Comparison of ENCODE assay signal across 21 mouse cellular contexts in the genomic region with DNA sequence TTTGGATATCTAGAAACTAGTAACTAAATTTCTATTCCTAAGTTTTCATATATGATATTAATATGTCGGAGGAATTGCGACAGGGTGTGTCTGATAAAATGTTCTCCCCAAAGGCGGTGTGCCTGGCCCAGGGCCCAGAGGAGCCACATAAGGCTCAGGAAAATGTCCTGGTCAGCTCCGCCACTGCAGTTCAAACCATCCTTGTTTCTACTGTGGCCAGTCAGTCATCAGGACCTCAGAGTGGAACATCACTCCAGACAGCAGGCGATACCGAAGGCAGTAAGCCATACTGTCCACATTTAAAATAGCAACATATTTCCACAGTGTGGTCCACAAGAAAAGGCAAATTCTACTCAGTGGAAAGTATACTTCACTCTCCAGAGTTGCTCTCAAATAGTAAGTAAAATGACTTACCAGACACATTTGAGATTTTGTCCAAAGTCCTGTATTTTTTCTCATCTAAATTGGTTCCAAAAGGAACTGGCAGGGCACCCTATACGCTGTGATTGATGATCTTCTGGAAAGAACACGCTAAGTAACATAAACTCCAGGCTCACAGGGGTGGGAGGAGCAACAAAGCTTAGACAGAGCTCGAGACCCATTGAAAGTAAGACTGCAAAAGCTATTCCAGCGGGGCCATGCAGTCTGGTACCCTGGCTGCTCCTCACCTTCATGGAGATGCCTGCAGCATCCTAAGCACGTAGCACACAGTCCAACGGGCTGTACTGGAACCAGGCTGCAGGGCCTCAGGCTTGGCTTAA.
DNase-seq lines count a peak whose midpoint lies in the region; ATAC-seq and TF ChIP-seq lines count a peak whose summit lies in the region.
"Had no signal": no experiment of that assay in that cellular context is flagged by ENCODE, and none has a peak within 500 bp of the region (broad histone marks: within the 10 kb centered on the region; RNA-seq: fewer than 3 reads in every experiment).

No protein-coding gene starts in this region.

- peak overlapping the region; percentile 32 for H3K27ac ChIP-seq in heart, embryonic 13.5 days (replicated peaks)
- 0 out of 2 replicates have a peak overlapping the region, but pooled peaks have one; percentile 5 for H3K27ac ChIP-seq in lung, embryonic 16.5 days (ENCODE audit: low read length)
- H3K27ac ChIP-seq in stomach, embryonic 14.5 days (ENCODE audit: low read length): peak overlapping the region; percentile 39; the same call in 1 of the 2 replicates
- H3K27ac ChIP-seq: hindbrain, embryonic 14.5 days; liver, embryonic 14.5 days; midbrain, embryonic 15.5 days had no signal

- DNase-seq in heart, postnatal 14 days: no peak
- DNase-seq in lung, adult 2 months: no peak
- no peak for DNase-seq in right cerebral cortex, postnatal 36 days (ENCODE audit: low spot score in 2 of 2)
- DNase-seq: B cell, adult 2 months; cerebellum, adult 2 months; cerebellum, postnatal 14 days; gastrocnemius, postnatal 25 days; heart, adult 18-20 months; kidney, postnatal 25 days; liver; right cerebral cortex, adult 18-20 months; right cerebral cortex, postnatal 4 days had no signal

- no peaks in the 10 kb centered on the region for H3K9me3 ChIP-seq in heart, embryonic 13.5 days
- no peaks in the 10 kb centered on the region for H3K9me3 ChIP-seq in lung, embryonic 16.5 days (ENCODE audit: control insufficient read depth, low read length)
- no peaks in the 10 kb centered on the region for H3K9me3 ChIP-seq in stomach, embryonic 14.5 days (ENCODE audit: control insufficient read depth, low read depth, low read length)
- H3K9me3 ChIP-seq: midbrain, embryonic 15.5 days had no signal

- peaks cover 38% of the 10 kb centered on the region for H3K36me3 ChIP-seq in heart, embryonic 13.5 days
- H3K36me3 ChIP-seq in lung, embryonic 16.5 days (ENCODE audit: control insufficient read depth, insufficient read depth, low read length): no peaks in the 10 kb centered on the region; the same call in 1 of the 2 replicates
- H3K36me3 ChIP-seq in stomach, embryonic 14.5 days (ENCODE audit: control insufficient read depth, insufficient read depth, low read length): peaks cover 3% of the 10 kb centered on the region; the same call in 1 of the 2 replicates
- H3K36me3 ChIP-seq: midbrain, embryonic 15.5 days had no signal

- 72% methylated on average over 12 of the region's 12 CpGs for WGBS in heart, embryonic 13.5 days
- WGBS in lung, embryonic 16.5 days: 61% methylated on average over 12 of the region's 12 CpGs
- 72% methylated on average over 12 of the region's 12 CpGs for WGBS in lung, adult 2 months
- WGBS in stomach, embryonic 14.5 days: 61% methylated on average over 12 of the region's 12 CpGs

- intact Hi-C loops in heart, postnatal 14 days (cut with DNase I): no loop called here

- no peak overlapping the region for H3K9ac ChIP-seq in heart, embryonic 13.5 days
- no peak overlapping the region for H3K9ac ChIP-seq in lung, embryonic 16.5 days (ENCODE audit: low read length)
- no peak overlapping the region for H3K9ac ChIP-seq in stomach, embryonic 14.5 days (replicated peaks; ENCODE audit: low read depth, low read length)
- H3K9ac ChIP-seq: hindbrain, embryonic 14.5 days; liver, embryonic 14.5 days; midbrain, embryonic 15.5 days had no signal

- no peak for ATAC-seq in heart, embryonic 13.5 days (ENCODE audit: extremely low read depth, insufficient number of reproducible peaks, low FRiP score, low TSS enrichment)
- ATAC-seq in lung, embryonic 16.5 days (ENCODE audit: low read depth): 0 out of 2 replicates have a peak, but pooled peaks have one; percentile 48
- ATAC-seq in stomach, embryonic 14.5 days (ENCODE audit: insufficient number of reproducible peaks, insufficient read depth, low FRiP score, low read depth): 0 out of 2 replicates have a peak, but pooled peaks have one; percentile 37
- ATAC-seq: forebrain, embryonic 14.5 days; intestine, postnatal 0 days; lung, postnatal 0 days; midbrain, embryonic 15.5 days had no signal

- TF ChIP-seq CTCF in lung, adult 2 months (IDR thresholded peaks at IDR 0.05; ENCODE audit: insufficient read depth, low read length): no peak

- no peaks in the 10 kb centered on the region for H3K27me3 ChIP-seq in heart, embryonic 13.5 days (replicated peaks)
- H3K27me3 ChIP-seq in lung, embryonic 16.5 days (ENCODE audit: control insufficient read depth, insufficient read depth, low read depth, low read length): no peaks in the 10 kb centered on the region
- no peaks in the 10 kb centered on the region for H3K27me3 ChIP-seq in stomach, embryonic 14.5 days (ENCODE audit: control insufficient read depth, insufficient read depth, low read length)
- H3K27me3 ChIP-seq: midbrain, embryonic 15.5 days had no signal

- TF ChIP-seq POLR2A in lung, adult 2 months (IDR thresholded peaks at IDR 0.05; ENCODE audit: borderline replicate concordance, extremely low read depth, low read depth, low read length): no peak

- H3K4me2 ChIP-seq in heart, embryonic 13.5 days: no peak overlapping the region
- no peak overlapping the region for H3K4me2 ChIP-seq in lung, embryonic 16.5 days (ENCODE audit: low read depth, low read length)
- no peak overlapping the region for H3K4me2 ChIP-seq in stomach, embryonic 14.5 days (replicated peaks; ENCODE audit: low read depth, low read length)
- H3K4me2 ChIP-seq: hindbrain, embryonic 14.5 days; midbrain, embryonic 15.5 days had no signal

- peaks cover 57% of the 10 kb centered on the region for H3K4me1 ChIP-seq in heart, embryonic 13.5 days
- peaks cover 15% of the 10 kb centered on the region for H3K4me1 ChIP-seq in lung, embryonic 16.5 days (replicated peaks; ENCODE audit: control insufficient read depth, insufficient read depth, low read length)
- H3K4me1 ChIP-seq in lung, adult 2 months (ENCODE audit: control insufficient read depth, insufficient read depth, low read length): peaks cover 3% of the 10 kb centered on the region
- peaks cover 17% of the 10 kb centered on the region; the same call in 1 of the 2 replicates for H3K4me1 ChIP-seq in stomach, embryonic 14.5 days (ENCODE audit: control insufficient read depth, insufficient read depth, low read length)
- H3K4me1 ChIP-seq: midbrain, embryonic 15.5 days had no signal

- H3K4me3 ChIP-seq in heart, embryonic 13.5 days: no peak overlapping the region
- no peak overlapping the region for H3K4me3 ChIP-seq in lung, embryonic 16.5 days (ENCODE audit: low read length)
- no peak overlapping the region for H3K4me3 ChIP-seq in lung, adult 2 months (replicated peaks; ENCODE audit: extremely low read depth, low read depth, low read length)
- no peak overlapping the region for H3K4me3 ChIP-seq in stomach, embryonic 14.5 days (ENCODE audit: low read depth, low read length)
- H3K4me3 ChIP-seq: midbrain, embryonic 15.5 days had no signal
